Mouse (Mus musculus): ENCODE results near the gene Fam107a. TPM values are rescaled to one million over a fixed set of nuclear protein-coding genes. Genes with fewer than 3 reads are reported as not detected.

Fam107a gene
- polyA plus RNA-seq (2014; fragmentation: Illumina TruSeq; extraction: RNeasy Lipid Tissue Mini Kit (QIAGEN cat#74804); ENCODE audit: low read depth, low replicate concordance) = 2.1 TPM

DNA sequence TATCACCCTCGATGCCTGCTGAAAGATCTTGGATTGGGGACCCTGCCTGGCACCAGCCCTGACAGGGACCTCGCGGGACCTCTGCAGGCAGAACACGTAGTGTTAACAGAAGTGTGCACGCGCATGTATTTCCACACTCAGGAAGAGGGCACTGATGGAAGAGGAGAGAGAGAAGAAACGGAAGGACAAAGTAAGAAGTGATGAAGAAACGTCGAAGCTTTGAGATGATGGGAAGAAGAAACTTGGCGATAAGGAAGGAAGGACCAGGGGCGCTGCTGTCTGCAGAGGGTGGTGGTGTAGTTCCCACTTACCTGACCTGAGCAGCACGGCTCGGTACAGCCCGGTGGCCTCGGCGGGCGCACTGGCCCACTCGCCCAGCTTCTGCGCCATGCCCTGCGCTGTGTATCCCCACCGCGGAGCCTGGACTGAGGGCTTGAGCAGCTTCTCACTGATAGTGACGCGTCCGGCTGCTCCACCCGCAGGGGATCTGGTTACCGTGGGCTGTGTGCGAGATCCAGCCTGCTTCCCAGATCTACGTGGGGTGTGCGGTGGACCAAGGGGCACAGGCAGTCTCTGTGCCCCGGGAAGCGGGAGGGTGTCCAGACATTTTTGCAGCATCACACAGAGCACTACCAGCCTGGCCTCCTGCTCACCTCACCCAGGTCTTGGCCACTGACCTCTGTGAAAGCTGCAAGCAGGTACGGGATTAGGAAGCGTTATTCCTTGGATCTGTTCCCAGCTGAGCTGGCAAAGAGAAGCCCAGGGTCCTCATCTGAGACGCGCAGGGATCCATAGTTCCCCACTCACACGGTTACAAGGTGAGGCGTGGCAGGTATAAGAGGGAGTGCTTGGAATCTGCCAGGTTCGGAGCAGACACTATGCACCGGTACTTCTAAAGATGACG is at the start of gene Fam107a:
TSS of gene Fam107a (minus strand) at position 830 of the 904 bp plus-strand sequence.

DNA sequence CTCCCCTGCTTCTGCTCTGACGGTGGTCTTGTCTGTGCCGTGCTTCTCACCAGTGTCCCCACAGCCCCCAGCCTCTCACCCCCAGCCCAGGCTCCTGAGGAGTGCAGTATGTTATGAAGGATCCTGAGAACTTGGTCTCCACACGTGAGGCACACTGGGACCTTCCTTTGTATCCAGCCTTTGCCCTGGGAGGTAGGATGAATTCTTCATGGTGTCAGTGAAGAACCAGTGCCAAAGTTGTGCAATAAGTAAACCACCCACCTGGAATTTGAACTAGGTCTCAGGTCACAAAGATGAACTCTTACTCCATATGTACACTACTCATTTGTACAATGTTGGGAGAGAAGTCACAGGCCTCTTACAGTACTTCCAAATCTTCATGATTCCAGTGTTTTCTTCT is 58.7 kb downstream of the Fam107a start, which contains the start of gene Acox2:
TSS of gene Acox2 (minus strand) at position 188 of the 400 bp plus-strand sequence.

Other genes starting within 250 kb of the Fam107a start
- 39.5 TPM for gene Rpp14, start 237.7 kb downstream of the Fam107a start, polyA plus RNA-seq (2014; fragmentation: Illumina TruSeq; extraction: RNeasy Lipid Tissue Mini Kit (QIAGEN cat#74804); ENCODE audit: low read depth, low replicate concordance)
- gene Pxk, start 219.8 kb downstream of the Fam107a start, polyA plus RNA-seq (2014; fragmentation: Illumina TruSeq; extraction: RNeasy Lipid Tissue Mini Kit (QIAGEN cat#74804); ENCODE audit: low read depth, low replicate concordance) = 60.5 TPM
- 234 TPM for gene Pdhb, start 145.0 kb downstream of the Fam107a start, polyA plus RNA-seq (2014; fragmentation: Illumina TruSeq; extraction: RNeasy Lipid Tissue Mini Kit (QIAGEN cat#74804); ENCODE audit: low read depth, low replicate concordance)
- 23.4 TPM for gene Kctd6, start 103.9 kb downstream of the Fam107a start, polyA plus RNA-seq (2014; fragmentation: Illumina TruSeq; extraction: RNeasy Lipid Tissue Mini Kit (QIAGEN cat#74804); ENCODE audit: low read depth, low replicate concordance)
- gene Acox2, start 58.7 kb downstream of the Fam107a start, polyA plus RNA-seq (2014; fragmentation: Illumina TruSeq; extraction: RNeasy Lipid Tissue Mini Kit (QIAGEN cat#74804); ENCODE audit: low read depth, low replicate concordance) = 0.47 TPM
- gene Oit1, start 60.7 kb upstream of the Fam107a start, polyA plus RNA-seq (2014; fragmentation: Illumina TruSeq; extraction: RNeasy Lipid Tissue Mini Kit (QIAGEN cat#74804); ENCODE audit: low read depth, low replicate concordance) = 227 TPM